Mouse (Mus musculus): Measurements from ENCODE around the gene Bzw2.

DNA sequence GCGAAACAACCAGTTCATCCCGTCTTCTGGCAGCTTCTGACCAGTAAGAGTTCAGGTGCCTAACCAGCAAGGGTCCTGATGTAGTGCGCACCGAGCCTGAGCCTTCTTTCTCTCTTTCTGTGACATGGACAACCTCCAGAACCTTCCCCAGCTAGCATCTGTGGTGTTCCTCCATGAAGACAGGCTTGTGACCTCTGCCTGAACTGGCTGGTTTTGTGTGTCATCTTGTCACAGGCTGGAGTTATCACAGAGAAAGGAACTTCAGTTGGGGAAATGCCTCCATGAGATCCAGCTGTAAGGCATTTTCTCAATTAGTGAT, 54.3 kb downstream of the Bzw2 start:
- TF ChIP-seq CTCF (IDR thresholded peaks at IDR 0.05; ENCODE audit: control insufficient read depth, insufficient read depth, low read length) (no peak), POLR2A (IDR thresholded peaks at IDR 0.05; ENCODE audit: borderline replicate concordance, control insufficient read depth, low read depth, low read length) (no peak)
